Mouse (Mus musculus) splenic B cell, adult 2 months (primary cell): ENCODE measurements at regions not wholly inside any gene's neighbourhood (a gene's known extent, or its start where the extent isn't known, plus 50 kb on each side); places are given as distances from the start of the nearest gene placed in this dataset.

Experiments used
- DNase-seq: peaks from one replicate; pipeline ENCODE4 v3.0.0-alpha.2; 2011; ENCODE audit warnings: low read depth, low spot score
- H3K27me3 ChIP-seq: 2 replicates; pipeline ENCODE4 v1.6.1; 2012; ENCODE audit warnings: mild to moderate bottlenecking, low read length, moderate library complexity, mixed read lengths; ENCODE audit not compliant: control insufficient read depth, poor library complexity, insufficient read depth, severe bottlenecking
- H3K36me3 ChIP-seq: 2 replicates; pipeline ENCODE4 v1.6.1; 2012; ENCODE audit warnings: mild to moderate bottlenecking, low read length, moderate library complexity, mixed read lengths; ENCODE audit not compliant: control insufficient read depth, poor library complexity, insufficient read depth, severe bottlenecking

- no peak for DNase-seq
- Histone ChIP-seq H3K27me3 (no peaks in the 10 kb centered on the region), H3K36me3 (no peaks in the 10 kb centered on the region)
These were observed 57.7 kb downstream of the Rpl14 start for GRCm38 (mm10) chr9:120628794-120629560.

GRCm38 (mm10) chr9:120629609-120630008, 58.4 kb downstream of the Rpl14 start:
- Histone ChIP-seq H3K36me3 (no peaks in the 10 kb centered on the region), H3K27me3 (no peaks in the 10 kb centered on the region)
- DNase-seq = no peak

- no peak for DNase-seq
- no peaks in the 10 kb centered on the region for H3K27me3 ChIP-seq
These were observed 61.6 kb downstream of the Rpl14 start for GRCm38 (mm10) chr9:120632821-120633220.

GRCm38 (mm10) chr9:120642656-120643055, 71.4 kb downstream of the Rpl14 start:
- Histone ChIP-seq H3K27me3 (no peaks in the 10 kb centered on the region), H3K36me3 (no peaks in the 10 kb centered on the region)
- no peak for DNase-seq

More at GRCm38 (mm10) chr9:120632821-120633220, 61.6 kb downstream of the Rpl14 start:
- no peaks in the 10 kb centered on the region for H3K36me3 ChIP-seq

- no peak for DNase-seq
- Histone ChIP-seq H3K27me3 (no peaks in the 10 kb centered on the region), H3K36me3 (no peaks in the 10 kb centered on the region)
These were observed 72.1 kb downstream of the Rpl14 start for GRCm38 (mm10) chr9:120643371-120643770.

- no peaks in the 10 kb centered on the region for H3K36me3 ChIP-seq
- H3K27me3 ChIP-seq = no peaks in the 10 kb centered on the region
- no peak for DNase-seq
These were observed 74.5 kb downstream of the Rpl14 start for GRCm38 (mm10) chr9:120645776-120646175.

GRCm38 (mm10) chr9:120646806-120647667, 75.8 kb downstream of the Rpl14 start:
- no peaks in the 10 kb centered on the region for H3K27me3 ChIP-seq
- no peak for DNase-seq
- H3K36me3 ChIP-seq = no peaks in the 10 kb centered on the region

- no peaks in the 10 kb centered on the region for H3K27me3 ChIP-seq
- no peak for DNase-seq
- H3K36me3 ChIP-seq = no peaks in the 10 kb centered on the region
These were observed 76.4 kb downstream of the Rpl14 start for GRCm38 (mm10) chr9:120647668-120647955.

GRCm38 (mm10) chr9:120652733-120653132, 81.5 kb downstream of the Rpl14 start:
- no peak for DNase-seq
- H3K27me3 ChIP-seq = no peaks in the 10 kb centered on the region
- H3K36me3 ChIP-seq = no peaks in the 10 kb centered on the region

GRCm38 (mm10) chr9:120653170-120653569, 81.9 kb downstream of the Rpl14 start:
- no peak for DNase-seq
- H3K27me3 ChIP-seq = no peaks in the 10 kb centered on the region

GRCm38 (mm10) chr9:120654736-120655135, 83.5 kb downstream of the Rpl14 start:
- DNase-seq = no peak

More at GRCm38 (mm10) chr9:120653170-120653569, 81.9 kb downstream of the Rpl14 start:
- no peaks in the 10 kb centered on the region for H3K36me3 ChIP-seq

GRCm38 (mm10) chr9:120656976-120657375, 85.7 kb downstream of the Rpl14 start:
- Histone ChIP-seq H3K27me3 (no peaks in the 10 kb centered on the region), H3K36me3 (no peaks in the 10 kb centered on the region)
- DNase-seq = no peak

More at GRCm38 (mm10) chr9:120654736-120655135, 83.5 kb downstream of the Rpl14 start:
- Histone ChIP-seq H3K36me3 (no peaks in the 10 kb centered on the region), H3K27me3 (no peaks in the 10 kb centered on the region)

GRCm38 (mm10) chr9:120657786-120658185, 86.5 kb downstream of the Rpl14 start:
- no peak for DNase-seq
- Histone ChIP-seq H3K27me3 (no peaks in the 10 kb centered on the region), H3K36me3 (no peaks in the 10 kb centered on the region)

- Histone ChIP-seq H3K36me3 (no peaks in the 10 kb centered on the region), H3K27me3 (no peaks in the 10 kb centered on the region)
- DNase-seq = no peak
These were observed 87.3 kb downstream of the Rpl14 start for GRCm38 (mm10) chr9:120658576-120658975.

GRCm38 (mm10) chr9:120661226-120661625, 90.0 kb downstream of the Rpl14 start:
- Histone ChIP-seq H3K27me3 (no peaks in the 10 kb centered on the region), H3K36me3 (no peaks in the 10 kb centered on the region)
- DNase-seq = no peak
